Mouse (Mus musculus) embryonic facial prominence, embryonic 15.5 days (tissue): ENCODE results near the gene Tspan31. TPM values are rescaled to one million over a fixed set of nuclear protein-coding genes. Genes with fewer than 3 reads are reported as not detected.
"Not testable (repeated sequence)": the region's sequence is repeated elsewhere in the genome, so short reads cannot be mapped to it uniquely, and the experiment has no call there.

ENCODE experiments used
- ATAC-seq: fragments of 200-750 bp; cut with Nextera tagmentation; 2 replicates; pipeline ENCODE4 v1.8.0; 2017; ENCODE audit warnings: low read depth, moderate TSS enrichment; ENCODE audit not compliant: insufficient number of reproducible peaks, low FRiP score, low TSS enrichment
- H3K27ac ChIP-seq: fragments of 300-500 bp; sonication (generic); replicated peaks from 2 replicates; pipeline ENCODE4 v1.5.1; 2015; ENCODE audit warnings: mild to moderate bottlenecking, inconsistent platforms
- H3K27me3 ChIP-seq: fragments of 300-500 bp; sonication (generic); 2 replicates; pipeline ENCODE4 v1.6.1; 2015; ENCODE audit warnings: inconsistent platforms
- H3K36me3 ChIP-seq: fragments of 300-500 bp; sonication (generic); 2 replicates; pipeline ENCODE4 v1.6.1; 2015; ENCODE audit warnings: mild to moderate bottlenecking, inconsistent platforms
- H3K4me1 ChIP-seq: fragments of 300-500 bp; sonication (generic); 2 replicates; pipeline ENCODE4 v1.6.1; 2015; ENCODE audit warnings: inconsistent platforms
- H3K4me2 ChIP-seq: fragments of 300-500 bp; sonication (generic); replicated peaks from 2 replicates; pipeline ENCODE4 v1.6.1; 2015; ENCODE audit warnings: mild to moderate bottlenecking, inconsistent platforms
- H3K4me3 ChIP-seq: fragments of 300-500 bp; sonication (generic); replicated peaks from 2 replicates; pipeline ENCODE4 v1.5.1; 2015; ENCODE audit warnings: mild to moderate bottlenecking, inconsistent platforms
- H3K9ac ChIP-seq: fragments of 300-500 bp; sonication (generic); 2 replicates; pipeline ENCODE4 v1.6.1; 2015; ENCODE audit warnings: inconsistent platforms
- H3K9me3 ChIP-seq: fragments of 300-500 bp; sonication (generic); replicated peaks from 2 replicates; pipeline ENCODE4 v1.6.1; 2016; ENCODE audit warnings: inconsistent platforms
- WGBS: fragments of 180-500 bp; shearing (Covaris S2); methylation state at CpG from one replicate; pipeline ENCODE4 v1.1.7; 2015; 5-methylcytosine and 5-hydroxymethylcytosine counted together
- polyA plus RNA-seq: library from polyadenylated mRNA; unstranded; fragments of >200 nt; fragmentation: Nextera tagmentation; extraction: Ambion mirVana; gene quantifications from 2 replicates; pipeline ENCODE4 v1.2.1, GENCODE M21; 2015

Tspan31 gene
- polyA plus RNA-seq, 1 experiment from 2014 or later: 177 TPM

- H3K27ac ChIP-seq, H3K9ac ChIP-seq, H3K4me3 ChIP-seq, H3K4me2 ChIP-seq, ATAC-seq, H3K9me3 ChIP-seq, H3K36me3 ChIP-seq: not testable (repeated sequence)
- Histone ChIP-seq H3K4me1 (peaks cover 27% of the 10 kb centered on the region), H3K27me3 (peaks cover 23% of the 10 kb centered on the region)
- whole genome bisulfite sequencing: 66% methylated on average over 2 of the region's 2 CpGs
Measured at GRCm38 (mm10) chr10:127072969-127073368, 2.9 kb upstream of the Tspan31 start.

GRCm38 (mm10) chr10:127072270-127072669 is 2.2 kb upstream of the Tspan31 start:
- Histone ChIP-seq H3K36me3 (peaks cover 15% of the 10 kb centered on the region), H3K27me3 (peaks cover 16% of the 10 kb centered on the region), H3K4me1 (peaks cover 24% of the 10 kb centered on the region)
- not testable (repeated sequence) for H3K4me2 ChIP-seq, H3K27ac ChIP-seq, H3K9me3 ChIP-seq, H3K4me3 ChIP-seq, ATAC-seq, H3K9ac ChIP-seq
- 77% methylated on average over 4 of the region's 4 CpGs for WGBS

GRCm38 (mm10) chr10:127071203-127071602 is 1.1 kb upstream of the Tspan31 start:
- Histone ChIP-seq H3K36me3 (peaks cover 26% of the 10 kb centered on the region), H3K27ac (no peak overlapping the region), H3K9ac (no peak overlapping the region), H3K4me2 (peak overlapping the region; percentile 67), H3K4me3 (peak overlapping the region; percentile 73), H3K9me3 (no peaks in the 10 kb centered on the region), H3K4me1 (peaks cover 24% of the 10 kb centered on the region), H3K27me3 (peaks cover 6% of the 10 kb centered on the region)
- 74% methylated on average over 9 of the region's 9 CpGs for WGBS
- ATAC-seq: no peak

- ATAC-seq: peak; percentile 58
- peak overlapping the region; percentile 67 for H3K4me2 ChIP-seq
Measured at GRCm38 (mm10) chr10:127069281-127070189, 529 bp downstream of the Tspan31 start.

GRCm38 (mm10) chr10:127068360-127069038 is 1.6 kb downstream of the Tspan31 start:
- Histone ChIP-seq H3K27me3 (no peaks in the 10 kb centered on the region), H3K9me3 (no peaks in the 10 kb centered on the region), H3K4me3 (peak overlapping the region; percentile 73), H3K36me3 (peaks cover 41% of the 10 kb centered on the region), H3K9ac (peak overlapping the region; percentile 59; the same call in 1 of the 2 replicates), H3K4me2 (peak overlapping the region; percentile 67), H3K27ac (peak overlapping the region; percentile 95), H3K4me1 (peaks cover 32% of the 10 kb centered on the region)
- ATAC-seq: no peak
- 68% methylated on average over 9 of the region's 9 CpGs for whole genome bisulfite sequencing

More at GRCm38 (mm10) chr10:127069281-127070189, 529 bp downstream of the Tspan31 start:
- peak overlapping the region; percentile 95 for H3K27ac ChIP-seq
- 7% methylated on average over 30 of the region's 30 CpGs for WGBS
- no peaks in the 10 kb centered on the region for H3K27me3 ChIP-seq
- H3K9ac ChIP-seq: peak overlapping the region; percentile 59
- H3K4me1 ChIP-seq: peaks cover 30% of the 10 kb centered on the region
- no peaks in the 10 kb centered on the region for H3K9me3 ChIP-seq
- H3K36me3 ChIP-seq: peaks cover 41% of the 10 kb centered on the region
- H3K4me3 ChIP-seq: peak overlapping the region; percentile 73

- no peak overlapping the region for H3K4me3 ChIP-seq
- no peak overlapping the region for H3K9ac ChIP-seq
- H3K27me3 ChIP-seq: no peaks in the 10 kb centered on the region
- ATAC-seq: no peak
- H3K27ac ChIP-seq: no peak overlapping the region
- H3K36me3 ChIP-seq: peaks cover 41% of the 10 kb centered on the region
- H3K4me2 ChIP-seq: no peak overlapping the region
- H3K4me1 ChIP-seq: peaks cover 36% of the 10 kb centered on the region
- 84% methylated on average over 14 of the region's 14 CpGs for WGBS
- H3K9me3 ChIP-seq: no peaks in the 10 kb centered on the region
Measured at GRCm38 (mm10) chr10:127066519-127067018, 3.5 kb downstream of the Tspan31 start.

- no peak overlapping the region for H3K4me2 ChIP-seq
- H3K4me1 ChIP-seq: peaks cover 32% of the 10 kb centered on the region
- H3K4me3 ChIP-seq: no peak overlapping the region
- H3K9ac ChIP-seq: no peak overlapping the region
- peaks cover 41% of the 10 kb centered on the region for H3K36me3 ChIP-seq
- ATAC-seq: no peak
- no peaks in the 10 kb centered on the region for H3K9me3 ChIP-seq
- WGBS: 85% methylated on average over 9 of the region's 9 CpGs
- H3K27me3 ChIP-seq: no peaks in the 10 kb centered on the region
- no peak overlapping the region for H3K27ac ChIP-seq
Measured at GRCm38 (mm10) chr10:127065981-127066380, 4.1 kb downstream of the Tspan31 start.

- 8% methylated on average over 37 of the region's 37 CpGs for WGBS
- no peaks in the 10 kb centered on the region for H3K27me3 ChIP-seq
- peak overlapping the region; percentile 66 for H3K4me2 ChIP-seq
- peak overlapping the region; percentile 95 for H3K9ac ChIP-seq
- no peaks in the 10 kb centered on the region for H3K9me3 ChIP-seq
- peak overlapping the region; percentile 84 for H3K4me3 ChIP-seq
- H3K27ac ChIP-seq: peak overlapping the region; percentile 90
- peaks cover 31% of the 10 kb centered on the region for H3K4me1 ChIP-seq
- ATAC-seq: no peak
- H3K36me3 ChIP-seq: peaks cover 41% of the 10 kb centered on the region
Measured at GRCm38 (mm10) chr10:127063913-127064870, 5.9 kb downstream of the Tspan31 start.

GRCm38 (mm10) chr10:127063239-127063872 is 6.7 kb downstream of the Tspan31 start, which contains the start of gene Cdk4:
TSS of gene Cdk4 (plus strand) at chr10:127063534.
- H3K36me3 ChIP-seq: peaks cover 37% of the 10 kb centered on the region
- H3K4me1 ChIP-seq: peaks cover 31% of the 10 kb centered on the region
- H3K4me3 ChIP-seq: peak within 1 kb of the TSS; percentile 84
- no peaks in the 10 kb centered on the region for H3K9me3 ChIP-seq
- H3K4me2 ChIP-seq: peak within 1 kb of the TSS; percentile 66
- H3K27ac ChIP-seq: peak within 1 kb of the TSS; percentile 90
- H3K27me3 ChIP-seq: no peaks in the 10 kb centered on the region
- peak within 1 kb of the TSS; percentile 95 for H3K9ac ChIP-seq
- WGBS: under 1% methylated on average over 46 of the region's 46 CpGs
- peak; percentile 92 for ATAC-seq

GRCm38 (mm10) chr10:127062503-127062902 is 7.6 kb downstream of the Tspan31 start:
- no peaks in the 10 kb centered on the region for H3K27me3 ChIP-seq
- no peak overlapping the region for H3K4me3 ChIP-seq
- 70% methylated on average over 5 of the region's 5 CpGs for WGBS
- no peak overlapping the region for H3K9ac ChIP-seq
- H3K4me2 ChIP-seq: no peak overlapping the region
- ATAC-seq: no peak
- H3K27ac ChIP-seq: peak overlapping the region; percentile 71; the same call in 1 of the 2 replicates
- peaks cover 33% of the 10 kb centered on the region for H3K4me1 ChIP-seq
- no peaks in the 10 kb centered on the region for H3K9me3 ChIP-seq
- peaks cover 30% of the 10 kb centered on the region for H3K36me3 ChIP-seq
